Mouse (Mus musculus) MEL (cell line): ENCODE measurements around the gene Fam120c. TPM values are rescaled to one million over a fixed set of nuclear protein-coding genes. Genes with fewer than 3 reads are reported as not detected.
A peak's percentile ranks its signal among the peaks of the same experiment; 100 is the strongest.

Experiments used
- DNase-seq: peaks from one replicate; pipeline ENCODE4 v3.0.0; 2011; ENCODE audit warnings: low read depth, low spot score
- H3K27ac ChIP-seq: 2 replicates; pipeline ENCODE4 v1.5.1; 2012; ENCODE audit warnings: low read depth, mild to moderate bottlenecking, control low read depth, low read length, moderate library complexity; ENCODE audit not compliant: control insufficient read depth
- H3K27me3 ChIP-seq, 2 experiments: fragments of 150-350 bp in 1 of 2; sonication (generic) in 1 of 2; 2 replicates each; pipeline ENCODE4 v1.6.1; 2012; ENCODE audit warnings: low read length in 2 of 2, mild to moderate bottlenecking in 2 of 2, improper control_type of control experiment in 1 of 2, moderate library complexity in 1 of 2; ENCODE audit not compliant: insufficient read depth in 2 of 2, control insufficient read depth in 1 of 2
- H3K36me3 ChIP-seq, 2 experiments: 2 replicates each; pipeline ENCODE4 v1.6.1; 2012 to 2014; ENCODE audit warnings: low read length in 2 of 2, improper control_type of control experiment in 1 of 2, inconsistent platforms in 1 of 2, mild to moderate bottlenecking in 1 of 2; ENCODE audit not compliant: insufficient read depth in 2 of 2, control insufficient read depth in 1 of 2
- H3K4me1 ChIP-seq, 2 experiments: fragments of 150-350 bp in 1 of 2; sonication (generic) in 1 of 2; 2 replicates each; pipeline ENCODE4 v1.6.1; 2012; ENCODE audit warnings: low read length in 2 of 2, improper control_type of control experiment in 1 of 2, mild to moderate bottlenecking in 1 of 2; ENCODE audit not compliant: insufficient read depth in 2 of 2, control insufficient read depth in 1 of 2
- H3K4me3 ChIP-seq, 2 experiments: fragments of 150-350 bp in 1 of 2; sonication (generic) in 1 of 2; 2 replicates each; pipeline ENCODE4 v1.5.1; 2012; ENCODE audit warnings: low read depth in 2 of 2, low read length in 2 of 2, mild to moderate bottlenecking in 2 of 2, moderate library complexity in 2 of 2, control low read depth in 1 of 2, improper control_type of control experiment in 1 of 2; ENCODE audit not compliant: control insufficient read depth in 1 of 2, insufficient read depth in 1 of 2
- H3K79me2 ChIP-seq: 2 replicates; pipeline ENCODE4 v1.6.1; 2012; ENCODE audit warnings: mild to moderate bottlenecking, low read length, moderate library complexity; ENCODE audit not compliant: control insufficient read depth, poor library complexity, insufficient read depth
- H3K9ac ChIP-seq: 2 replicates; pipeline ENCODE4 v1.6.1; 2012; ENCODE audit warnings: low read depth, mild to moderate bottlenecking, control low read depth, low read length, moderate library complexity; ENCODE audit not compliant: control insufficient read depth, poor library complexity, severe bottlenecking
- H3K9me3 ChIP-seq: fragments of 150-350 bp; sonication (generic); replicated peaks from 2 replicates; pipeline ENCODE4 v1.6.1; 2012; ENCODE audit warnings: mild to moderate bottlenecking, low read length, improper control_type of control experiment, moderate library complexity; ENCODE audit not compliant: insufficient read depth
- BHLHE40 ChIP-seq: IDR thresholded peaks from 2 replicates; pipeline ENCODE4 v1.6.1; 2012; ENCODE audit warnings: low read depth, mild to moderate bottlenecking, inconsistent platforms, low read length, improper control_type of control experiment, borderline replicate concordance
- CHD1 ChIP-seq: IDR thresholded peaks from 2 replicates; pipeline ENCODE4 v1.6.1; 2012; ENCODE audit warnings: low read depth, mild to moderate bottlenecking, inconsistent platforms, low read length, improper control_type of control experiment
- CHD2 ChIP-seq: IDR thresholded peaks from 2 replicates; pipeline ENCODE4 v1.6.1; 2011; ENCODE audit warnings: low read length, improper control_type of control experiment
- E2F4 ChIP-seq: IDR thresholded peaks from 2 replicates; pipeline ENCODE4 v1.6.1; 2011; ENCODE audit warnings: low read depth, low read length, improper control_type of control experiment, borderline replicate concordance
- ELF1 ChIP-seq: IDR thresholded peaks from 2 replicates; pipeline ENCODE4 v1.6.1; 2014; ENCODE audit warnings: low read depth, mild to moderate bottlenecking, inconsistent platforms, low read length, improper control_type of control experiment, moderate library complexity
- EP300 ChIP-seq, 2 experiments: IDR thresholded peaks; 2 replicates each; pipeline ENCODE4 v1.6.1; 2011; ENCODE audit warnings: improper control_type of control experiment in 2 of 2, low read length in 2 of 2, low read depth in 1 of 2, mild to moderate bottlenecking in 1 of 2
- HCFC1 ChIP-seq: IDR thresholded peaks from 2 replicates; pipeline ENCODE4 v1.6.1; 2012; ENCODE audit warnings: low read depth, mild to moderate bottlenecking, inconsistent platforms, low read length, improper control_type of control experiment, moderate library complexity
- KAT2A ChIP-seq: conservative IDR thresholded peaks from 2 replicates; pipeline ENCODE4 v1.6.1; 2012; ENCODE audit warnings: low read depth, low read length, improper control_type of control experiment, inconsistent platforms
- MAX ChIP-seq: IDR thresholded peaks from 2 replicates; pipeline ENCODE4 v1.6.1; 2011; ENCODE audit warnings: low read length, improper control_type of control experiment
- MXI1 ChIP-seq: IDR thresholded peaks from 2 replicates; pipeline ENCODE4 v1.6.1; 2011; ENCODE audit warnings: mild to moderate bottlenecking, low read depth, low read length, improper control_type of control experiment
- MYC ChIP-seq: IDR thresholded peaks from 2 replicates; pipeline ENCODE4 v1.6.1; 2011; ENCODE audit warnings: low read depth, mild to moderate bottlenecking, low read length, improper control_type of control experiment, moderate library complexity
- NELFE ChIP-seq: IDR thresholded peaks from 2 replicates; pipeline ENCODE4 v1.6.1; 2011; ENCODE audit warnings: low read depth, low read length, improper control_type of control experiment
- NRF1 ChIP-seq: IDR thresholded peaks from 2 replicates; pipeline ENCODE4 v1.6.1; 2014; ENCODE audit warnings: low read depth, mild to moderate bottlenecking, inconsistent platforms, low read length, improper control_type of control experiment, moderate library complexity; ENCODE audit not compliant: poor library complexity, insufficient read depth, severe bottlenecking
- POLR2A ChIP-seq, 2 experiments: IDR thresholded peaks; 2 replicates each; pipeline ENCODE4 v1.6.1; 2011 to 2012; ENCODE audit warnings: low read length in 2 of 2, mild to moderate bottlenecking in 2 of 2, control low read depth in 1 of 2, improper control_type of control experiment in 1 of 2, low read depth in 1 of 2, moderate library complexity in 1 of 2; ENCODE audit not compliant: control insufficient read depth in 1 of 2, insufficient read depth in 1 of 2, poor library complexity in 1 of 2
- POLR2AphosphoS2 ChIP-seq: IDR thresholded peaks from 2 replicates; pipeline ENCODE4 v1.6.1; 2011; ENCODE audit warnings: low read length, improper control_type of control experiment
- POLR2AphosphoS5 ChIP-seq: IDR thresholded peaks from 2 replicates; pipeline ENCODE4 v1.6.1; 2012; ENCODE audit warnings: low read depth, borderline replicate concordance, mild to moderate bottlenecking, inconsistent platforms, low read length, moderate library complexity, mixed read lengths
- RAD21 ChIP-seq: IDR thresholded peaks from 2 replicates; pipeline ENCODE4 v1.6.1; 2011; ENCODE audit warnings: mild to moderate bottlenecking, low read depth, low read length, improper control_type of control experiment
- SIN3A ChIP-seq: IDR thresholded peaks from 2 replicates; pipeline ENCODE4 v1.6.1; 2012; ENCODE audit warnings: low read length, improper control_type of control experiment, inconsistent platforms
- TBP ChIP-seq: IDR thresholded peaks from 2 replicates; pipeline ENCODE4 v1.8.0; 2011; ENCODE audit warnings: low read depth, low read length, improper control_type of control experiment
- TCF12 ChIP-seq: IDR thresholded peaks from 2 replicates; pipeline ENCODE4 v1.6.1; 2014; ENCODE audit warnings: low read depth, mild to moderate bottlenecking, inconsistent platforms, low read length, improper control_type of control experiment, moderate library complexity
- UBTF ChIP-seq: IDR thresholded peaks from 2 replicates; pipeline ENCODE4 v1.6.1; 2012; ENCODE audit warnings: low read depth, mild to moderate bottlenecking, inconsistent platforms, low read length, improper control_type of control experiment, moderate library complexity, borderline replicate concordance; ENCODE audit not compliant: insufficient read depth
- USF1 ChIP-seq: IDR thresholded peaks from 2 replicates; pipeline ENCODE4 v1.6.1; 2014; ENCODE audit warnings: low read depth, mild to moderate bottlenecking, inconsistent platforms, low read length, improper control_type of control experiment, moderate library complexity
- ZC3H11A ChIP-seq: IDR thresholded peaks from 2 replicates; pipeline ENCODE4 v1.6.1; 2012; ENCODE audit warnings: low read depth, mild to moderate bottlenecking, inconsistent platforms, low read length, improper control_type of control experiment
- ZMIZ1 ChIP-seq: IDR thresholded peaks from 2 replicates; pipeline ENCODE4 v1.6.1; 2012; ENCODE audit warnings: low read depth, mild to moderate bottlenecking, inconsistent platforms, low read length, improper control_type of control experiment, moderate library complexity
- polyA plus RNA-seq, 2 experiments: library from polyadenylated mRNA; stranded (reverse) in 1 of 2; unstranded in 1 of 2; fragments of >175 nt in 1 of 2; fragments of >200 nt in 1 of 2; gene quantifications; 2 replicates each; pipeline versions ENCODE4 v1.2.1 to v1.2.4; 2012; ENCODE audit warnings: low replicate concordance in 2 of 2, low read depth in 1 of 2; ENCODE audit not compliant: insufficient read length in 2 of 2, insufficient read depth in 1 of 2, missing spikeins in 1 of 2
- total RNA-seq: library from RNA; depleted of rRNA; stranded (reverse); fragments of 300-350 nt; gene quantifications from 2 replicates; pipeline ENCODE4 v1.2.3, GENCODE M21; 2012; rRNA removed

Fam120c gene
- total and polyA plus RNA-seq, 3 experiments = 7.6 to 35.3 (median 12.5) TPM

DNA sequence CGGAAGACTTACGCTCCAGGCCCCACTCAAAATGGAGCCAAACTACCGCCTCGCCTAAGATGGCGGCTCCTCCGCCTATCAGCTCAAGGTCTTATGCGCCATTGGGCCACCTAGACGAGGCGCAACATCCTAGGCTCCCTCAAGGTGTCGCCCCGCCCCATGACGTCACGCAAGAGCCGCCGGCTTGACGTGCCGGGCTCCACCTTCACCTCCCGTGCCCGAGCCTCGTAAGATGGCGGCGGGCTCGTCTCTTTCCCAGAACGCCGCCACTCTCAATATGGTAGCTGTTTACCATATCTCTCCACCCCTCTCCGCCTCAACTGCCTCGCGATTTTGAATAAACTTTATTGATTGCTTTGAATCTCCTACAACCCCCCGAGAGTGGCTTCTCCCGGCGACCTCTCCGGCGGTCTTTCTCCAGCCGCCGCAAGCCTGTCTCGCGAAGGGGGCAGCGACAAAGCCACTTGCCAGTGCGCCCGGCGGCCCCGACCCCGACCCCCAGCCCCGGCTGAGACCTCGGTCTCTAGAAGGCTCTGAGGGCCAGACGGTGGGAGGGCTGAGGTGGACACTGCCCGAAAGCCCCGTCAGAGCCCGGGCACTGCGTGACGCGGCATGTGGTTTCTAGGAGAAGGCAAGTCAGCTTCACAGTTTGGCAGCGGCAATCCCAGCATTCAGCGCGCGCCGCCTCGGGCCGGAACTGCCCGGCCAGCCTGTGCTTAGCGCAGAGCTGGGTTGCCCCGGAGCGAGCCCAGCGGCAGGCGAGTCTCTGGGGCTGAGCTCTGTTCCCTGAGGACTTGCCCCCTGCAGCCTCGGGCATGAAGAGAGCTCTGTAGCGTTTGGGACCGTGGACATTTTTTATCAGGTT is 176.7 kb downstream of the Fam120c start, which contains the start of gene Phf8:
Gene Phf8 (plus strand): TSS at position 215 of the 865 bp plus-strand sequence.
- Histone ChIP-seq H3K36me3 (peaks cover 5 to 22% of the 10 kb centered on the region in 2 experiments), H3K27ac (peak within 1 kb of the TSS; percentile 85), H3K27me3 (no peaks in the 10 kb centered on the region), H3K4me1 (peaks cover 8 to 14% of the 10 kb centered on the region in 2 experiments), H3K9me3 (no peaks in the 10 kb centered on the region), H3K9ac (peak within 1 kb of the TSS; percentile 76), H3K4me3 (peak within 1 kb of the TSS; percentile 82 to 83), H3K79me2 (peaks cover 12% of the 10 kb centered on the region)
- DNase-seq = peak; percentile 100
- TF ChIP-seq NRF1 (peak; percentile 43; the same call in 1 of the 2 replicates), KAT2A (peak; percentile 52; the same call in 1 of the 2 replicates), E2F4 (no peak; the same call in 1 of the 2 replicates), ZMIZ1 (peak; percentile 88), ZC3H11A (peak; percentile 70; the same call in 1 of the 2 replicates), HCFC1 (peak; percentile 84), TBP (peak; percentile 59), MAX (peak; percentile 58), BHLHE40 (0 out of 2 replicates have a peak, but pooled peaks have one; percentile 13), TCF12 (0 out of 2 replicates have a peak, but pooled peaks have one; percentile 36), SIN3A (peak; percentile 90), MXI1 (peak; percentile 89), RAD21 (no peak), USF1 (0 out of 2 replicates have a peak, but pooled peaks have one; percentile 26), UBTF (no peak), ELF1 (peak; percentile 85), NELFE (peak; percentile 80), POLR2AphosphoS2 (peak; percentile 94), EP300 (IDR thresholded peaks at IDR 0.05; ENCODE audit: low read depth in 1 of 2, low read length in 2 of 2) (no peak), MYC (0 out of 2 replicates have a peak, but pooled peaks have one; percentile 63), POLR2AphosphoS5 (peak; percentile 67; the same call in 1 of the 2 replicates), CHD2 (no peak), POLR2A (IDR thresholded peaks at IDR 0.05; ENCODE audit: control insufficient read depth in 1 of 2, insufficient read depth in 1 of 2, low read depth in 1 of 2, low read length in 2 of 2, poor library complexity in 1 of 2) (peak; percentile 81 to 91), CHD1 (peak; percentile 85; the same call in 1 of the 2 replicates)

Other genes with a start within 250 kb of the Fam120c start
- 56.2 and 61.9 TPM in 2 replicates for gene Tsr2, start 247.6 kb upstream of the Fam120c start, total RNA-seq
- gene Tsr2, start 247.6 kb upstream of the Fam120c start, polyA plus RNA-seq = 100 to 1,000 TPM; 106 to 143 TPM
- gene Wnk3, start 146.1 kb upstream of the Fam120c start, total RNA-seq = not detected in 2 replicates
- gene Wnk3, start 146.1 kb upstream of the Fam120c start, polyA plus RNA-seq = under 1 TPM in 1 of 2 experiments, not detected in 1; 0.01 TPM
- 13.6 and 15.7 TPM in 2 replicates for gene Phf8, start 176.5 kb downstream of the Fam120c start, total RNA-seq
- 100 to 1,000 TPM in 1 of 2 experiments, 10 to 100 TPM in 1; 31.8 to 132 TPM for gene Phf8, start 176.5 kb downstream of the Fam120c start, polyA plus RNA-seq